Mouse (Mus musculus) spleen, adult 2 months (tissue): ENCODE measurements around the gene Sae1. TPM values are rescaled to one million over a fixed set of nuclear protein-coding genes. Genes with fewer than 3 reads are reported as not detected.
"Not testable (repeated sequence)": the region's sequence is repeated elsewhere in the genome, so short reads cannot be mapped to it uniquely, and the experiment has no call there.

ENCODE experiments used
- DNase-seq, 2 experiments: peaks; one replicate each; pipeline versions ENCODE4 v3.0.0 to v3.0.0-alpha.2; 2012 to 2021; ENCODE audit warnings: low spot score in 2 of 2, low read depth in 1 of 2
- H3K27ac ChIP-seq: fragments of 200-500 bp; 2 replicates; pipeline ENCODE4 v1.5.1; 2012; ENCODE audit warnings: low read length, inconsistent platforms; ENCODE audit not compliant: insufficient read depth
- H3K27me3 ChIP-seq: fragments of 200-500 bp; 2 replicates; pipeline ENCODE4 v1.6.1; 2012; ENCODE audit warnings: mild to moderate bottlenecking, moderate library complexity, low read length, inconsistent platforms; ENCODE audit not compliant: control insufficient read depth, insufficient read depth
- H3K36me3 ChIP-seq: fragments of 200-500 bp; 2 replicates; pipeline ENCODE4 v1.6.1; 2012; ENCODE audit warnings: mild to moderate bottlenecking, low read length, inconsistent platforms; ENCODE audit not compliant: control insufficient read depth, insufficient read depth
- H3K4me1 ChIP-seq: fragments of 200-500 bp; 2 replicates; pipeline ENCODE4 v1.6.1; 2011; ENCODE audit warnings: inconsistent platforms; ENCODE audit not compliant: control insufficient read depth, insufficient read depth, insufficient read length
- H3K4me3 ChIP-seq: fragments of 200-500 bp; 2 replicates; pipeline ENCODE4 v1.5.1; 2011; ENCODE audit warnings: mild to moderate bottlenecking, inconsistent platforms; ENCODE audit not compliant: insufficient read depth, insufficient read length; ENCODE audit errors: extremely low read depth
- CTCF ChIP-seq: fragments of 200-500 bp; IDR thresholded peaks from 2 replicates; pipeline ENCODE4 v1.5.1; 2011; ENCODE audit warnings: mild to moderate bottlenecking, inconsistent platforms; ENCODE audit not compliant: insufficient read depth, insufficient read length, insufficient replicate concordance; ENCODE audit errors: extremely low read depth
- POLR2A ChIP-seq: fragments of 200-500 bp; IDR thresholded peaks from 2 replicates; pipeline ENCODE4 v1.6.1; 2011; ENCODE audit warnings: low read depth, low read length, inconsistent platforms
- WGBS: fragments of 180-500 bp; shearing (Covaris S2); methylation state at CpG from one replicate; pipeline ENCODE4 v1.1.7; 2018; 5-methylcytosine and 5-hydroxymethylcytosine counted together
- polyA plus RNA-seq: library from polyadenylated mRNA; depleted of rRNA; stranded (reverse); fragments of >200 nt; gene quantifications from 2 replicates; pipeline ENCODE4 v1.2.3, GENCODE M21; 2012

Sae1 gene
- polyA plus RNA-seq, 1 experiment = 20.7 TPM

GRCm38 (mm10) chr7:16397465-16397864 is 9.9 kb upstream of the Sae1 start:
- 70% methylated on average over 4 of the region's 4 CpGs for WGBS
- no peak overlapping the region for H3K27ac ChIP-seq
- DNase-seq = no peak
- TF ChIP-seq POLR2A = no peak
- TF ChIP-seq CTCF = no peak
- no peak overlapping the region for H3K4me3 ChIP-seq
- no peaks in the 10 kb centered on the region for H3K27me3 ChIP-seq
- H3K4me1 ChIP-seq = no peaks in the 10 kb centered on the region; the same call in 1 of the 2 replicates
- no peaks in the 10 kb centered on the region for H3K36me3 ChIP-seq

- Histone ChIP-seq H3K27me3 (no peaks in the 10 kb centered on the region), H3K4me3 (no peak overlapping the region), H3K36me3 (no peaks in the 10 kb centered on the region), H3K4me1 (no peaks in the 10 kb centered on the region; the same call in 1 of the 2 replicates), H3K27ac (no peak overlapping the region)
- WGBS = 5% methylated on average over 2 of the region's 2 CpGs
- DNase-seq = peak in 1 of 2 experiments; percentile 32
- TF ChIP-seq CTCF = no peak
- no peak for TF ChIP-seq POLR2A
Measured at GRCm38 (mm10) chr7:16395944-16396343, 8.3 kb upstream of the Sae1 start.

- DNase-seq = no peak
- no peaks in the 10 kb centered on the region for H3K36me3 ChIP-seq
- TF ChIP-seq POLR2A (no peak), CTCF (no peak)
- no peak overlapping the region for H3K4me3 ChIP-seq
- WGBS = 76% methylated on average over 4 of the region's 4 CpGs
- H3K27ac ChIP-seq = no peak overlapping the region
- H3K4me1 ChIP-seq = no peaks in the 10 kb centered on the region
- H3K27me3 ChIP-seq = no peaks in the 10 kb centered on the region
Measured at GRCm38 (mm10) chr7:16392923-16393322, 5.3 kb upstream of the Sae1 start.

GRCm38 (mm10) chr7:16389942-16390341 is 2.3 kb upstream of the Sae1 start:
- WGBS = 82% methylated on average over 2 of the region's 2 CpGs
- H3K36me3 ChIP-seq, H3K27me3 ChIP-seq, DNase-seq, H3K4me1 ChIP-seq, H3K4me3 ChIP-seq, H3K27ac ChIP-seq: not testable (repeated sequence)

GRCm38 (mm10) chr7:16376505-16376904 is 11.1 kb downstream of the Sae1 start:
- Histone ChIP-seq H3K27me3 (no peaks in the 10 kb centered on the region), H3K4me3 (no peak overlapping the region), H3K27ac (no peak overlapping the region), H3K36me3 (peaks cover 22% of the 10 kb centered on the region), H3K4me1 (no peaks in the 10 kb centered on the region)
- TF ChIP-seq POLR2A (no peak), CTCF (peak; percentile 14; the same call in 1 of the 2 replicates)
- WGBS = 77% methylated on average over 1 of the region's 1 CpGs
- DNase-seq = peak; percentile 53 to 61

- no peaks in the 10 kb centered on the region for H3K4me1 ChIP-seq
- no peaks in the 10 kb centered on the region for H3K27me3 ChIP-seq
- H3K27ac ChIP-seq = no peak overlapping the region
- 89% methylated on average over 5 of the region's 5 CpGs for WGBS
- no peak for TF ChIP-seq POLR2A
- TF ChIP-seq CTCF = no peak
- peaks cover 24% of the 10 kb centered on the region for H3K36me3 ChIP-seq
- no peak overlapping the region for H3K4me3 ChIP-seq
- no peak for DNase-seq
Measured at GRCm38 (mm10) chr7:16374989-16375388, 12.6 kb downstream of the Sae1 start.

- peak in 1 of 2 experiments; percentile 44 for DNase-seq
- Histone ChIP-seq H3K27me3 (no peaks in the 10 kb centered on the region), H3K27ac (no peak overlapping the region), H3K36me3 (peaks cover 29% of the 10 kb centered on the region), H3K4me3 (no peak overlapping the region), H3K4me1 (no peaks in the 10 kb centered on the region)
- 41% methylated on average over 2 of the region's 2 CpGs for WGBS
- TF ChIP-seq CTCF (no peak), POLR2A (no peak)
Measured at GRCm38 (mm10) chr7:16373719-16374118, 13.9 kb downstream of the Sae1 start.
